Mouse (Mus musculus): ENCODE results near the gene Tmem260.
"Not testable (repeated sequence)": the region's sequence is repeated elsewhere in the genome, so short reads cannot be mapped to it uniquely, and the experiment has no call there.

Gene Tmem260

DNA sequence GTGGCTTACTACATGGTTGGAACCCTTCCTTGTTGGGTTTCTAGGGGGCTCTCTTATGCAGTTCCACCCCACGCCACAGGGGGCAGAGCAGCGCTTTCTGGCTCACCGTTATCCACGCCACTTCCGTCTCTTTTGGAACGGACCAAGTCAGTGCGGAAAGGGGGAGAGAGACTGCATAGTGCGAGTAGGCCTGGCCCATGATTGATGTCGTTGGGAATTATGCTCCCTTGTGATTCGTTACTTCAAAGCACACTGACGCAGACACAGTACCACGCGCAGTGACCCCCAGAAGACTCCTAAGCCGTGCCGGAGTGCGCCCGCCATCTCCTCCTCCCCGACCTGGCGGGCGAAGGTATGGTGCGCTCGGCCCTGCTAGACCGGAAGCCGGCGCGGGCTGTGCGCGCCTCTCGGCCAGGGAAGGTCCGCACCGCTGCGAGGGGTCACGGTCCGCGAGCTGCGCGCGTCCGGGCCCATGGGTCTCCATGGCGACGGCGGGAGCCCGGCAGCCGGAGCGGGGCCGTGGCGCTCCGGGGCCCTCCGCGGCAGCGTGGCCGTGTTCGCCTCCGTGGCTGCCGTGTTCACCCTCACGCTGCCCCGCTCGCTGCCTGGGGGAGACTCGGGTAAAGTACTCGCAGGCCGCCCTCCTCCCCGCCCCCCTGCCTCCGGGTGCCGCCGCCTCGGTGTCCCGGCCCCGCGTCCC lies at the start of gene Tmem260:
Tmem260 (plus strand) TSS at position 141 of the 700 bp plus-strand sequence.
- DNase-seq (ENCODE audit: low spot score in 2 of 2): peak; percentile 94 to 95

DNA sequence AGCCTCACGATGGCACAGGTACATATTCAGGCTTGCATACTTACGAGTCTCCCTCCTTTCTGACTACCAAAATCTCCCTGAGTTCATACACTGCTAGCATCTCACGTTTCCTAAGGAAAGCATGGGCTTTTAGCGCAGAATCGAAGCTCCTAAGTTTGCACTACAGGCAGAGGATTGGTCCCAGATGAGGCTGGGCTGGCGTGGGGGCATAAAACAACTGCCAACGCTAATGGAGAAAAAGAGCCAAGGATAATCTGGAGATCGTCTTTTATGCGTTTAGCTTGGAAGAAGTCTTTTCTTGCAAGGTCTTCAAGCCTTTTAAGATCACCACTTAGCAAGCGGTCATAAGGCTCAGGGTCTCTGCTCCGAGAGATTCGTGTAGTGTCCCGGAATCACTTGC lies 39.8 kb upstream of the Tmem260 start:
- DNase-seq (ENCODE audit: low spot score in 2 of 2): no peak

DNA sequence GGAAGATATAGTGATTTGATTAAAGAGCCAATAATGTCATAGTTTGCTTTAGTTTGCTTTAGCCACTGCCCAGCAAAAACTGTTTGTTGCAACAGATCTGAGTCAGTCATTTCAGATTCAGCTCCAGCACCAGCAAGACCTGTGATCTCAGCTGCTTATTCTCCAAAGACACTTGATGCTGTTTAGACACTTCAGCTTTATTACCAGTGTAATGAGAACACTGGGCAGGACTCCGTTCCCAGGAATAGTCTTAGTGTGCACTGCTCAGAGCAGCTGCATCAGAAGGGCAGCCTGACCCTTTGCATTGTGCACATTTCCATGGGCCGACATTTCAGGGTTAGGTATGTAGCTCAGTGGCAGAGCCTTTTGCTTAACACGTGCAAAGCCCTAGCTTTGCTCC lies 28.9 kb upstream of the Tmem260 start:
- no peak for DNase-seq (ENCODE audit: low spot score in 2 of 2)

DNA sequence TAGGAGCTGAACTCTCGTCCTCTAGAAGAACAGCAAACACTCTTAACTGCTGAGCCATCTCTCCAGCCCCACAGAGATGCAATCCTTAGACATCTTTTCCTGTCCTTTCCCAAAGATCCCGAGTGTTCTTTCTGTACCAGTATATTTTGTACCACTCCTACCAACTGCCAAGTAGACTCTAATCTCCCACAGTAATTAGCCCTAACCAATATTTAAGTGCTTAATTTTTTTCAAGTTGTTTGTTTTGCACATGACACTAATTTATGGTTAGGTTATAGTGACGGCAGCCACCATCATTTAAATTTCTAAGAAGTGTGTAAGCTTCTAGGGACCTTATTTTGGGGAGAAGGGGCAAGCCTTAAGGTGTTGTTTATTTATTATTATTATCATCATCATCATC lies 27.7 kb upstream of the Tmem260 start:
- no peak for DNase-seq (ENCODE audit: low spot score in 2 of 2)

DNA sequence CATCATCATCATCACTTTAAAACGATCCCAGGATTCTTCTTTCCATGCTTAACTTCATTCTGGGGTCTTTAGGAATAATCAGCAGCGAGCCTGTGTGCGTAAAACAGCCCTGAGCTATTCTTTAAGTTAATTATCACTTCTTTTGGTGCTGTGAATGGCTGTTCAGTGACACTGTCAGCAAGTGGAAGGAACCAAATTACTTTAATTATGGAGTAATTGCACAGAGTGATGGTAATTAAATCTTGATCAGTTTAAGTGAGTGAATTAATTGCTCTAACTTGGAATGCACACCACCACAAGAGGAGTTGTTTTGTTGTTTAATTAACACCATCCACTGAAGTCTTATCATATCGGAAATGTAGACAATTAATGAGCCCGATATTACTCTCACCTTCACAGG lies 27.3 kb upstream of the Tmem260 start:
- DNase-seq (ENCODE audit: low spot score in 2 of 2): no peak

DNA sequence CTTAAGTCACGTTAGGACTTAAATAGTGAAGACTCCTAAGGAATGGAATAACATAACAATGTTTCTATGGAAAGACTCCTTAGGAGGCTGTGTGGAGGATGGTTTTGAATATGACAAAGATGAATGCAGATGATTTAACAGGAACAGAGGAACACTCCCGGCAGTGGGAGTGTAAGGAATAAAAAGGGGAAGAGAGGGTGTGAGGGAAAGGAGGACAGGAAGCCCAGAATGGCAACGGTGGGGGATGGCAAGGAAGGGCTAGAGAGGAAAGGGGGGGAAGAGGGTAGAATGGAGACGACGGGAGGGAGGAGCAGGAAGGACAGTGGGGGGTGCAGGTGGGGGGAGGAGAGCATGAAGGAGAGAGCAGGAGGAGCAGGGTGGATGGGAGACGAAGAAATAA lies 24.4 kb upstream of the Tmem260 start:
- peak in 1 of 2 experiments; percentile 20 for DNase-seq (ENCODE audit: low spot score in 2 of 2)

DNA sequence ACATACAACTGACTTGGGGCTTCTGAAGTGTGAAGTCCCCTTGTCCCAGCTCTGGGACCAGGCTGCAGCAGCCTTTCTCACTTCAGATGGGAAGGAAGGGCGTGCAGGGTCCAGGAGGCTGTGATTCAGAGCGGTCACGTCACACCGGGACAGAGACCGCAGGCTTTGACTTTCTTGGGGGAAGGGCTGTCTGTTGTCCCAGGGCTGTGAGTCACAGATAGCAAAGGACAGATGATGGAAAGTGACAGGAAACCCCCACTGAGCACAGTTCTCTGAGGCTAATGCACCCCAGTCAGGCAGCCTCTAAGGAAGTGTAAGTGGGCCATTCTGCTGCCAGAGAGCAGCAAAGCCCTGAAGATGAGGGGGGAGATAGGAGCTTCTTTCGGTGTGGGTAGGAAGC lies 23.9 kb upstream of the Tmem260 start:
- DNase-seq (ENCODE audit: low spot score in 2 of 2): peak in 1 of 2 experiments; percentile 17

DNA sequence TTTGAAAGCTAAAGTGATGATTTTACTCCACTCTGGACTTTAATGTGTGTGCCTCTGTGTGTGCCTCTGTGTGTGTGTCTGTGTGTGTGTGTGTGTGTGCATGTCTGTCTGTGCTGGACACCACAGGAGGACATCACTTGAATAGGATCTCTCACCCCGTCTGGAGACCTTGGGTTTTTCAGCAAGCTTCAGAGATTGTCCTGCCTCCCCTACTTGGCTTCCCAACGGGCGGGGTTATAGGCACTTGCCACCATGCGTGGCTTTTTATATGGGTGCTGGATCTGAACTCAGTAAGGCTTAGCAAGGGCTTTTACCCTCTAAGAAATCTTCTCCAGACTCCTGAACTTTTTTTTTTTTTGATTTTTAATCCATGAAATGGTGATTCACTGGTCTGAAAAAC lies 23.5 kb upstream of the Tmem260 start:
- DNase-seq (ENCODE audit: low spot score in 2 of 2): no peak

DNA sequence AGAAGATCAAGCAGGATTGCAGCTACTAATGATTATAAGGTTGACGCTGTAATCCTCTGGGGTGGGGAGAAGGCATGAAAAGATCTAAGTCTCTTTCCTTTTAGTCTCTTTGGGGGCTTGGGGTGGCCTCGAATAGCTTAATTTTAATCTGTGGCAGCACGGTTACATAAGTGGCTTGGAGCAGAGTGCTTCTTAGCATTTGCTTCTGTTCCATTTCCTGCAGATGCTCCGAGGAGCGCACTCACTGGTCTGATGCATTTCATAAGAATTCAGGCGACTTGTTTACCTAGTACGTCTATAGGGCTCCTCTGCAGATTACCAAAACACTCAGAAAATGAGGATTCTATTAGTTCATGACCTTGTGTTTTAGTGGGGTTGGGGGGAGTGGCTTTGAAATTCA lies 23.0 kb upstream of the Tmem260 start:
- DNase-seq (ENCODE audit: low spot score in 2 of 2): no peak

DNA sequence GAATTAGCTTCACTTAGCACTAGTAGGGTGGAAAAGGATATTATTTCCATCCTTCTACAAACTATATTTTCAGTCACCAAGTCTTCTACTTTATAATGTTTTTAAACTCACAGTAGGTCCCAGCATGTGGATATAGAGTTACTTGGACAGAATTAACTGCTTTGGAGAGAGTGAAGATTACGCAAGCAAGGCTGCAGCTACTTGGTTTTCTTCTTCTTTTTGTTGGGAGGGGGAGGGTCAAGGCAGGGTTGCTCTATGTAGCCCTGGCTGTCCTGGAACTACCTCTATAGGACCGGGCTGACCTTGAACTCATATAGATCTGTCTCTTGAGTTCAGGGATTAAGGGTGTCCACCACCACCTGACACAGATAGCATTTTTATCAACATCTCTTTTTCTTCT lies 13.9 kb upstream of the Tmem260 start:
- no peak for DNase-seq (ENCODE audit: low spot score in 2 of 2)

DNA sequence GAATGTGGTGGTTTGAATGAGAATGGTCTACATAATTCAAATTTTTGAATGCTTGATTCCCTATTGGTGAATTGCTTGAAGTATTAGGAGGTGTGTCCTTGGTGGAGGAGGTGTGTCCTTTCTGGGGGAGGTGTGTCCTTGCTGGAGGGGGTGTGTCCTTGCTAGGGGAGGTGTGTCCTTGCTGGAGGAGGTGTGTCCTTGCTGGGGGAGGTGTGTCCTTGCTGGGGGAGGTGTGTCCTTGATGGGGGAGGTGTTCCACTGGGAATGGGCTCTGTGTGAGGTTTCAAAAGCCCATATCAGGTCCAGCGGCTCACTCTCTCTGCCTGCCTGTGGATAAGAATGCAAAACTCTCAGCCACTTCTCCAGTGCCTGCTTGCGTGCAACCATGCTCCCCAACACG lies 2.1 kb upstream of the Tmem260 start:
- DNase-seq (ENCODE audit: low spot score in 2 of 2): no peak

DNA sequence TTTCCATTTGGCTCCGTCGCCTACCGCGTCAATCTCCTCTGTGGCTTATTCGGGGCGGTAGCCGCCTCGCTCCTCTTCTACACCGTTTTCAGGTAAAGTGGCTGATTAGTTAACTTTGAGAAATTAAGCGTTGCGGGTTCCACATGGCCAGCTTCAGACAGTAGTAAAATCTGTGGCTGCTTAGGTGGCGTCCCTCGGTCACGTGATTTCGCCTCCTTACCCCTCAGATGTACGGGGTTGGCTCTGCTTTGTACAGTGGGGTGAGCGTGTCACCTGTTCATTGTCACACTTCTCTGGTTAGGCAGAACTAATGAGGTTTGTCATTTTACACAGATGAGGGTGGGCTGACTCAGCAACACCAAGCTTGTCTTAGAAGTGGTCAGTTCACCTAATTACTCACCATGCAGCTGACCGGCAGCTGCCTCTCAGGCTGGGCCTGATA lies 6.1 kb downstream of the Tmem260 start:
- DNase-seq (ENCODE audit: low spot score in 2 of 2): no peak

DNA sequence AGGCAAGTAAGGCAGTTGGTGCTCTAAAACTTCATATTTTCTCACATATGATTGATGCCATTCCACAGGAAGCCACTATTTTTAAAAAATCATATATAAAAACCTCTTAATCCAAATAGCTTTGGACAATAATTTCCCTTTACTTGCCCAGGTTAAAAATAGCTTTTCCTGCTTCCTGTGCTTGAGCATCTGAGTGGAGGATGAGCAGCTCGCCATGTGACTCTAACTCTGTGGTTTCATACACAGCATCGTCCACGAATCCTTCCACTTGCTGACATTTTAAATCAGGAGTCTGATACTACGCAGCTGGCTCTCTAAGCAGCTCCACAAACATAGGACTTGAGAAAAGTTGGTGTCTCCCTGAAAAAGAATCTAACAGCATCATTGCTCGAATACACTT lies 7.5 kb downstream of the Tmem260 start:
- DNase-seq (ENCODE audit: low spot score in 2 of 2): no peak

DNA sequence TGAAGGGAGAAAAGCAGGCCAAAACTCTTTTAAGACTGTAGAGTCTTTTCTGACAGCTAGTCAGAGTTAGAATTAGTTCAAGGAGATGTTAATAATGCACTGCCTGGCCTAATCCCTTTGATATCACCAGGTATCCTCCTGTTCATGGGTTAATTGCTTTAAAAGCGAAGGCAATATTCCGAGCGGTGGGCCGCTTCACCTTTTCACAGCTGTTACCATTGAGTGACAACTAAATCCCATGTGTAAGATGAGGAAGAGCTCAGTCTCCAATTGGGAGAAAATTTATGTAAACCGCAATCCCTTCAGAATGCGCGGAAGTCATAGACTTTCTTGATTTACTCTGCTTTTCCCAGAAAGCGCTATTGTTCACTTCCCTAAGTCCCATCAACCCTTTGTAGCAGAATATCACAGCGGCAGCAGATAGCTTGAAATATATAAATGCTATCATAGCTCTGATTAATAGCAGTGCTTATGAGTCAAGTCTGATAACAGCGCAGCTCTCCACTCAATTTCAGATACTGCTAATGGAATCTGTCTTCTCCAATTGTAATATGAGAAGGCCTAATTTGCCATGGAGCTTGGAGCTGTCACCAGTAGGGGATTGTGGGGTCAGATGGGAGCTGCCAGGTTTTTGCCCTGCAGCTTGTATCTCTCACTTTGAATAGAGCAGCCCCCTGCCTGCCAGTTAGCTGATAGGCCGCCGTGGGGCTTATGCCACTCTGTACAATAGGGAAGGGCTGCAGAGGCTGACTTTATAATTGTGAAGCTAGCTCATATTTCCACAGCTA lies 10.6 kb downstream of the Tmem260 start:
- no peak for DNase-seq (ENCODE audit: low spot score in 2 of 2)

DNA sequence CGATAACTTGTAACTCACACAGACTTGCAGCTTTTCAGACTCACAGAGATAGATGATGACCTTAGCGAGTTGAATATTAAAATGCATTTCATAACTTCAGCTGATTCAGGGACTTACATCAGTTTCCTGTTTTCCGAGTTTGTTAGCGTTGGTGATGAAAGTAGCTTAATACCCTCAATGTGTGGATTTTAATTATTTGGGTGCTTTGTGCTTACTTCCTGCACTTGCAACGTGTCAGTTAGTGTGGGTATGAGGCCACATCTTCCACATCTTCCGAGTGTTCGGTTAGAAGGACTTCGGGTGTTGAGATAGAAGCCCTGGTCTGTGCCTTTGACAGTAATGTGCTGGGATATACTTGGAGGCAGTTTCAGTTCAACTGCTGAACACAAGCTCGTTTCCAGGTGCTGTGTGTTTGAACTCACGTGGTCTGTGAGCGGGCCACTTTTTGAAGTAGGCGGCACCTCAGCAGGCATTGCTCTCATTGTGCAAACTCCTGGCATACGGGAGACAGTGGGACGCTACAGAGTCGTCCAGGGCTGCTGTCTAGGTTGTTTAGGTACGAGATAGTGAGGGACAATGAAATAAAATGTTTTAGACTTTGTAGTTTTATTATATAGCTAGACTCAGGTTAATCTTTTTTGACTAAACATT lies 11.5 kb downstream of the Tmem260 start:
- no peak for DNase-seq (ENCODE audit: low spot score in 2 of 2)

DNA sequence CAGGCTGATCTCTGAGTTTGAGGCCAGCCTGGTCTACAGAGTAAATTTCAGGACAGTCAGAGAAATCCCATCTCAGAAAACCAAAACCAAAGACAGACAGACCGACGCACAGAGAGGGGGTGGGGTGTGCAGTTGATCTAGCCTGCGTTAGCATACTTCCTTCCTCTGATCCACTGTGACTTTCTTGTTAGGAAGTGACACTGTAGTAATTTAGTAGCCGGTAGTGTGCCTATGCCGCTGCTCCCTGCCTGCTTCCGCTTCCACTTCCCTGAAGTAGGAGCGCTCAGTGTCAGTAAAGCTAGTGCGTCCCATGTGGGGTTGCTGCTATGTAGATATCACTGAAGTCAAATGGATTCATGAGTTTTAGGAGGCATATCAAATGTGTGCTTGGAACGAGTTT lies 13.0 kb downstream of the Tmem260 start:
- no peak for DNase-seq (ENCODE audit: low spot score in 2 of 2)

DNA sequence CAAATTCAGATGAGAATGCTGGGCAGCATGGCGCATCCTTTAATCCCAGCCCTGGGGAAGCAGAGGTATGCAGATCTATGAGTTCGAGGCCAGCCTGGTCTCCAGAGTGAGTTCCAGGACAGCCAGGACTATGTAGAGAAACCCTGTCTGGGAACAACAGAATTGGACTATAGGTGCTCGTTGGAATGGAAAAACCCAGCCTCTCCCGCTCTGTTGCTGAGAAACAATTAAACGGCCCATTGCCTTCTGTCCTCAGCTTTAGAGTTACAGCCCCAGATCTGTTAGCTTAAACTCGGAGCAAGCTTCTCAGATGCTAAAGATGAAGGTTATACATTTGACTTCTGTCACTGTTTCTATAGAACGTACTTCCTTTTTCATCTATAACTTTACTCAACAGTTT lies 22.4 kb downstream of the Tmem260 start:
- no peak for DNase-seq (ENCODE audit: low spot score in 2 of 2)

DNA sequence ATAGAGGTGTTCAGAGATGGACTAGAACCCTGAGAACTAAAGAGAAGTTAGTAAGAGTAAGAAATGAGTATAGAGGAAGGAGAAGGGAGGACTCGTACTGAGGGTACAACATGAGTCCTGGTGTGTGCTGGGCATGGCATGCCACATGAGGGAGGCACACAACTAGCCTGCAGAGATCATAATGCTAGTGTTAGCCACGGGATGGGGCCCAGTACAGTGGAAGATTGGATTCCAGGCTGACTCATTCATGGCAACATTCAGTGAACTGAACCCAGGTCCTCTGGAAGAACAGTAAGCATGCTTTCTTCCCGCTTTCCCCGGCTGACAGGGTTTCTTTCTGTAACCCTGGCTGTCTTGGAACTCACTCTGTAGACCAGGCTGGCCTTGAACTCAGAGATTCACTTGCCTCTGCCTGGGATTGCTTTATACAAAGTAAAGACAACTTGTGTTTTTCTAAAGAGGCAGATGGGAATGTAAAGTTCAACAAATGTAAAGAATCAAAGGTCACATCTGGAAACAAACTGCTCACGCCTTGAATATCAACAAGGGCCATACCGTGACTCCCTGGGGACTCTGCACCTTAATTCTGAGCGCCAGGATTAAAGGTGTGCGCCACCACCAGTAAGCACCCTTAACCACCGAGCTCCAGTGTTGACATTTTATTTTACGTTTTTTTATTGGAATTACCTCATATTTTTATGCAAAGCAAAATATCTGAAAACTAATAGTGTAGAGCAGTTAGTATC lies 25.0 kb downstream of the Tmem260 start:
- no peak for DNase-seq (ENCODE audit: low spot score in 2 of 2)

DNA sequence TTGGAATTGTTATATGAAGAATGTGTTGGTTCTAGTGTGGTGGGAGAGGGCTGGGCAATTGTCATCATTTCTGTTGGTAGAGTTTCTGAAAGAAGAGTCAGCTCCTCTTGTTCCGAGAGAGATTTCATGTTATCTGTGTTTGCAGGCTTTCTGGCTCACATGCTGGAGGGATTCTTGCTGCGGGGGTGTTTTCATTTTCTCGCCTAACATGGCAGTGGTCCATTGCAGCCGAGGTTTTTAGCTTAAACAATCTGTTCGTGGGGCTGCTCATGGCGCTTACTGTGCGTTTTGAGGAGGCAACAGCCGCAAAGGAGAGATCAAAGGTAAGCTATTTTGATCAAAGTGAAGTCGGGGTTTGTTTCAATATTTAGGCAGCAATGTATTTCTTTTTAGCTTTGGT lies 26.3 kb downstream of the Tmem260 start:
- DNase-seq (ENCODE audit: low spot score in 2 of 2): peak; percentile 84 to 87

DNA sequence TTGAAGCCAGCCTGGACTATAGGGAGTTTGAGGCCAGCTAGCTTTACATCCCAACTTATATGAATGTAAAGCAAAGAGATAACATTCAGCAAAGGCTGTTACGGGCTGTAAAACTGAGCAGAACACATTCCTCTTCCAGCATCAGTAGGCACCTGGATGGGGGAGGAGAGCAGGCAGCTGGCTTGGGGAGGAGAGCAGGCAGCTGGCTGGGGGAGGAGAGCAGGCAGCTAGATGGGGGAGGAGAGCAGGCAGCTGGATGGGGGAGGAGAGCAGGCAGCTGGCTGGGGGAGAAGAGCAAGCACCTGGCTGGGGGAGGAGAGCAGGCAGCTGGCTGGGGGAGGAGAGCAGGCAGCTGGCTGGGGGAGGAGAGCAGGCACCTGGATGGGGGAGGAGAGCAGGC lies 29.4 kb downstream of the Tmem260 start:
- DNase-seq (ENCODE audit: low spot score in 2 of 2): no peak

DNA sequence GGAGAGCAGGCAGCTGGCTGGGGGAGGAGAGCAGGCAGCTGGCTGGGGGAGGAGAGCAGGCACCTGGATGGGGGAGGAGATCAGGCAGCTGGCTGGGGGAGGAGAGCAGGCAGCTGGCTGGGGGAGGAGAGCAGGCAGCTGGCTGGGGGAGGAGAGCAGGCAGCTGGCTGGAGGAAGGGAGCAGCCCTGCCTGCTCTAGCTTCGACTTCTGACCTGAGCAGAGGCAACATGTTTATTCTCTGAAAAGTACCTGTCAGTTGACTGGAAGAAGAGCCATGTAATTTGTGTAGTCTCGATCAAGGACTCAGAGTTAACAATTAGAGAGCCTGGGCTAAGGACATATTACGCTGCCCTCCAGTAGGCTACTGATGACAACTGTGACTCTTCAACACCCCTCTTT lies 29.9 kb downstream of the Tmem260 start:
- DNase-seq (ENCODE audit: low spot score in 2 of 2): not testable (repeated sequence)

DNA sequence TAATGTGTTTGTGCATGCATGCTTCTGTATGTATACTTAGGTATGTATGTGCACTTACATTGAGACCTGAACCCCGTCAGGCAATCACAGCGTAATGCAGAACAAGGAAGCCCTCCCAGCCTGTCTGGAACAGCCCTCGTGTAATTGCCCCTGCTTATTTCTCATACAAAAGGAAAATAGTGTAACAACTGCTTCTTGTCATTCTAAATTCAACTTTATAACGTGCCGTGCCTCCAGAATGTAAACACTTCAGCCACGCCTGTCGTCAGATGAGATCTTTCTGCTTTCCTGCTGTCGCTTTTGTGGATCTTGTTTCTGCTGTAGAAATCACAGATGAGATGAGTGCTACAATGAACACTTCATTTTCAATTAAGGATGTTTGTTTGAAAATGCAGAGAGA lies 30.4 kb downstream of the Tmem260 start:
- no peak for DNase-seq (ENCODE audit: low spot score in 2 of 2)

Measured in right cerebral cortex, postnatal 10 days (tissue).